9 mouse cellular contexts compared by ENCODE assay signal in the genomic region with DNA sequence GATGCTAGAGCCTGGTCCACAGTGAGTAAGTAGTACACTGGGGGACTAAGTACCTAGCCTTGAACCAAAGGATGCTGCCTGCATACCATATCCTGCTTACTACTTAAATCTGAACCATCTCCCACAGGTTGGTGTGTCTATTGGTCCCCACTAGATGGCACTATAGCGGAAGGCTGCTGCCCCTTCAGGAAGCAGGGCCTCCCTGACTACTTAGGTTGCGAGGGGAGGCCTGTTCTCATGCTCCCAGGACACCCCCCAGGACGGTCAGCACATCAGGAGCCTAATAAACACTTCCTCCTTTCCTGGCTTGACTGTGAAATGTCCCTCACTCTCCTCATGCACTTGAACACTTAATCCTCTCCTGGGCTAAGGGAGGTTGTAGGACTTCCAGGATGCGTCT. TPM values are rescaled to one million over a fixed set of nuclear protein-coding genes. Genes with fewer than 3 reads are reported as not detected.
DNase-seq lines count a peak whose midpoint lies in the region; ATAC-seq and TF ChIP-seq lines count a peak whose summit lies in the region.
"Had no signal": no experiment of that assay in that cellular context is flagged by ENCODE, and none has a peak within 500 bp of the region (broad histone marks: within the 10 kb centered on the region; RNA-seq: fewer than 3 reads in every experiment).

No protein-coding gene starts in this region.

- H3K4me2 ChIP-seq in kidney, postnatal 0 days (ENCODE audit: low read length), result no peak overlapping the region
- no peak overlapping the region for H3K4me2 ChIP-seq in embryonic facial prominence, embryonic 14.5 days (ENCODE audit: low read depth, low read length)
- H3K4me2 ChIP-seq in forebrain, embryonic 15.5 days (replicated peaks), result no peak overlapping the region
- H3K4me2 ChIP-seq: neural tube, embryonic 12.5 days had no signal

- ATAC-seq in kidney, postnatal 0 days (replicated peaks; ENCODE audit: low FRiP score, low read depth), result no peak
- no peak for ATAC-seq in embryonic facial prominence, embryonic 14.5 days (ENCODE audit: low read depth)
- ATAC-seq in neutrophil, adult 5-6 weeks (ENCODE audit: extremely low read depth, insufficient number of reproducible peaks, low FRiP score, poor library complexity, severe bottlenecking), result peak; percentile 61; the same call in 1 of the 2 replicates
- ATAC-seq in forebrain, embryonic 15.5 days (replicated peaks), result no peak

- TF ChIP-seq CTCF in kidney, postnatal 0 days (IDR thresholded peaks at IDR 0.05; ENCODE audit: low read depth), result peak; percentile 83

- no peak overlapping the region for H3K4me3 ChIP-seq in kidney, postnatal 0 days (replicated peaks; ENCODE audit: low read depth, low read length)
- no peak overlapping the region for H3K4me3 ChIP-seq in embryonic facial prominence, embryonic 14.5 days (ENCODE audit: low read depth, low read length)
- H3K4me3 ChIP-seq in forebrain, embryonic 15.5 days, result no peak overlapping the region

- H3K9me3 ChIP-seq in kidney, postnatal 0 days (replicated peaks; ENCODE audit: low read length), result no peaks in the 10 kb centered on the region
- no peaks in the 10 kb centered on the region for H3K9me3 ChIP-seq in embryonic facial prominence, embryonic 14.5 days (ENCODE audit: control insufficient read depth, low read length)
- H3K9me3 ChIP-seq in forebrain, embryonic 15.5 days, result no peaks in the 10 kb centered on the region
- H3K9me3 ChIP-seq: neural tube, embryonic 12.5 days had no signal

- peaks cover 9% of the 10 kb centered on the region for H3K27me3 ChIP-seq in kidney, postnatal 0 days (ENCODE audit: insufficient read depth, low read length)
- H3K27me3 ChIP-seq in embryonic facial prominence, embryonic 14.5 days (replicated peaks; ENCODE audit: control insufficient read depth, insufficient read depth, low read length), result no peaks in the 10 kb centered on the region
- H3K27me3 ChIP-seq in forebrain, embryonic 15.5 days, result peaks cover 12% of the 10 kb centered on the region

- 0 out of 2 replicates have a peak, but pooled peaks cover 5% of the 10 kb centered on the region for H3K4me1 ChIP-seq in kidney, postnatal 0 days (replicated peaks; ENCODE audit: insufficient read depth, low read length)
- no peaks in the 10 kb centered on the region for H3K4me1 ChIP-seq in embryonic facial prominence, embryonic 14.5 days (ENCODE audit: control insufficient read depth, insufficient read depth, low read length)
- H3K4me1 ChIP-seq in forebrain, embryonic 15.5 days, result peaks cover 16% of the 10 kb centered on the region

- no peak overlapping the region for H3K9ac ChIP-seq in kidney, postnatal 0 days (ENCODE audit: low read depth, low read length)
- H3K9ac ChIP-seq in embryonic facial prominence, embryonic 14.5 days (ENCODE audit: low read depth, low read length), result no peak overlapping the region
- no peak overlapping the region for H3K9ac ChIP-seq in forebrain, embryonic 15.5 days (replicated peaks)
- H3K9ac ChIP-seq: neural tube, embryonic 12.5 days had no signal

- WGBS in kidney, postnatal 0 days, result 31% methylated on average over 4 of the region's 4 CpGs
- 30% methylated on average over 4 of the region's 4 CpGs for WGBS in embryonic facial prominence, embryonic 14.5 days
- 46% methylated on average over 4 of the region's 4 CpGs for WGBS in forebrain, embryonic 15.5 days

- intact Hi-C loops in left cerebral cortex, postnatal 4 days (cut with DNase I), result no loop called here

- H3K27ac ChIP-seq in kidney, postnatal 0 days, result no peak overlapping the region
- H3K27ac ChIP-seq in embryonic facial prominence, embryonic 14.5 days (replicated peaks; ENCODE audit: low read depth, low read length), result no peak overlapping the region
- H3K27ac ChIP-seq in forebrain, embryonic 15.5 days (replicated peaks), result no peak overlapping the region
- H3K27ac ChIP-seq: neural tube, embryonic 12.5 days had no signal

- DNase-seq in kidney, postnatal 0 days (ENCODE audit: low spot score), result peak; percentile 87
- DNase-seq in kidney, adult 11 months, result no peak
- peak; percentile 49 to 70 for DNase-seq in CD8-positive naive resting alpha-beta T cell, adult 2 months (ENCODE audit: low read depth in 2 of 2, low spot score in 2 of 2)
- DNase-seq in T-cell, adult 2 months (ENCODE audit: low spot score), result peak; percentile 76
- DNase-seq in embryonic facial prominence, embryonic 14.5 days (ENCODE audit: low spot score), result peak; percentile 70
- peak; percentile 52 for DNase-seq in left cerebral cortex, postnatal 4 days

- H3K36me3 ChIP-seq in kidney, postnatal 0 days (ENCODE audit: insufficient read depth, low read length), result peaks cover 65% of the 10 kb centered on the region
- peaks cover 77% of the 10 kb centered on the region for H3K36me3 ChIP-seq in embryonic facial prominence, embryonic 14.5 days (ENCODE audit: control insufficient read depth, insufficient read depth, low read length)
- H3K36me3 ChIP-seq in forebrain, embryonic 15.5 days, result peaks cover 78% of the 10 kb centered on the region

RNA-seq across cellular contexts. Expression of a gene that starts 4.0 kb away (rescaled TPM):
- polyA plus RNA-seq in kidney, postnatal 0 days (2015; fragmentation: Nextera tagmentation; extraction: Ambion mirVana), result 2.2 and 2.8 TPM in 2 replicates
- polyA plus RNA-seq in embryonic facial prominence, embryonic 14.5 days (2014; fragmentation: Nextera tagmentation; extraction: Ambion mirVana), result 8.5 and 9.4 TPM in 2 replicates
- total RNA-seq in left cerebral cortex, postnatal 4 days (2021), result 10 to 100 TPM; 58.6 to 66.7 TPM
- total RNA-seq in neutrophil, adult 5-6 weeks (2017), result 2.0 TPM in 1 of 2 replicates, not detected in the other
- 4.3 and 4.4 TPM in 2 replicates for polyA plus RNA-seq in forebrain, embryonic 15.5 days (2015; fragmentation: Nextera tagmentation; extraction: Ambion mirVana)

RNA-seq across cellular contexts. Expression of a gene that starts 15.8 kb away (rescaled TPM):
- polyA plus RNA-seq in kidney, postnatal 0 days (2015; fragmentation: Nextera tagmentation; extraction: Ambion mirVana), result 106 and 110 TPM in 2 replicates
- polyA plus RNA-seq in embryonic facial prominence, embryonic 14.5 days (2014; fragmentation: Nextera tagmentation; extraction: Ambion mirVana), result 4.4 and 4.9 TPM in 2 replicates
- 1 to 10 TPM; 1.4 to 1.6 TPM for total RNA-seq in left cerebral cortex, postnatal 4 days (2021)
- 1.2 TPM in 1 of 2 replicates, not detected in the other for total RNA-seq in neutrophil, adult 5-6 weeks (2017)
- polyA plus RNA-seq in forebrain, embryonic 15.5 days (2015; fragmentation: Nextera tagmentation; extraction: Ambion mirVana), result 0.36 TPM in 1 of 2 replicates, not detected in the other

RNA-seq across cellular contexts. Expression of a gene that starts 24.9 kb away (rescaled TPM):
- polyA plus RNA-seq in kidney, postnatal 0 days (2015; fragmentation: Nextera tagmentation; extraction: Ambion mirVana), result 36.2 and 36.3 TPM in 2 replicates
- polyA plus RNA-seq in embryonic facial prominence, embryonic 14.5 days (2014; fragmentation: Nextera tagmentation; extraction: Ambion mirVana), result 65.4 and 65.7 TPM in 2 replicates
- total RNA-seq in left cerebral cortex, postnatal 4 days (2021), result 100 to 1,000 TPM; 184 to 195 TPM
- 187 and 202 TPM in 2 replicates for total RNA-seq in neutrophil, adult 5-6 weeks (2017)
- polyA plus RNA-seq in forebrain, embryonic 15.5 days (2015; fragmentation: Nextera tagmentation; extraction: Ambion mirVana), result 246 TPM in 2 replicates

RNA-seq across cellular contexts. Expression of a gene that starts 54.3 kb away (rescaled TPM):
- polyA plus RNA-seq in kidney, postnatal 0 days (2015; fragmentation: Nextera tagmentation; extraction: Ambion mirVana), result 16.9 and 22.5 TPM in 2 replicates
- 48.8 and 71.7 TPM in 2 replicates for polyA plus RNA-seq in embryonic facial prominence, embryonic 14.5 days (2014; fragmentation: Nextera tagmentation; extraction: Ambion mirVana)
- total RNA-seq in left cerebral cortex, postnatal 4 days (2021), result not detected
- total RNA-seq in neutrophil, adult 5-6 weeks (2017), result not detected in 2 replicates
- polyA plus RNA-seq in forebrain, embryonic 15.5 days (2015; fragmentation: Nextera tagmentation; extraction: Ambion mirVana), result not detected in 2 replicates

Comparison
In these comparisons a context has a peak if more than half of its experiments do, and no peak if none do; other contexts are left out.
1. RNA of a gene that starts 15.8 kb away (polyA plus RNA-seq): 106 to 110 TPM in kidney, postnatal 0 days; 4.4 to 4.9 TPM in embryonic facial prominence, embryonic 14.5 days and 0.36 TPM in forebrain, embryonic 15.5 days; every median in the first group is over 10 times any median in the second.